Mouse (Mus musculus): ENCODE results near the gene Sarm1. TPM values are rescaled to one million over a fixed set of nuclear protein-coding genes. Genes with fewer than 3 reads are reported as not detected.

Gene Sarm1
- polyA plus RNA-seq, 2 experiments from 2014 or later = 0.63 to 1.3 TPM

GRCm38 (mm10) chr11:78463286-78464036 lies 34.1 kb downstream of the Sarm1 start:
- ATAC-seq = no peak

DNA sequence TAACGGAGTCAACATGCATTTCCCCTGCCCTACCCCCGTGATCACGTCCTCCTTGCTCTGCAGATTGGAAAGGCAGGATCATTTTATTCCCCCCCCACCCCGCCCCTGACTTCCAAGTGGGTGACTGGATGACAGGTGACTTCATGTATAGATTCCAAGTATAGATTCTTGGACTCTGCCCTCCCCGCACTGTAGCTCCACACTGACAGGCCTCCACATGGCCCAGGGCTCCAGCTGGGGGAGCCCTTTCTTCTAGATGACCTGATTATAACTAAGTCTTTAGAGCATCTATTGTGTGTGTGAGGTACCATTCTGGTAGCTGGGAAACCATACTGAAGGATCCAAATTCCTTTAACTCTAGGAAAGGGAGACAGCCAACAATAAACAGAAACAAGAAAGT lies 34.9 kb downstream of the Sarm1 start:
- ATAC-seq = no peak

- ATAC-seq = no peak
Measured at GRCm38 (mm10) chr11:78461894-78462293, 35.7 kb downstream of the Sarm1 start.

DNA sequence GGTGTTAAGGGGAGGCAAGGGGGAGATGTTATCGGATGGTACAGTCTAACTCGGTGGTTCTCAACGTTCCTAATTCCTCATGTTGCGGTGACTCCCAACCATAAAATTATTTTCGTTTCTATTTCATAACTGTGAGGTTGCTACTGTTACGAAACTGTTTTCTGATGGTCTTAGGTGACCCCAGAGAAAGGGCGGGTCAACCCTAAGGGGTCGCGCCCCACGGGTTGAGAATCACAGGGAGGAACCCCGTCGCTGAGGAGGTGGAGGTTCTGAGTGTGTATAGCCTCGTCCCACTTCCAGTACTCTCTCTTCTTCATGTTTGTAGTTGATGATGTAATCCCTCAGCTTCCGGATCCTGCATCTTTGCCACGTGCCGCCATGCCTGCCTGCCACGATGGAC lies 38.8 kb downstream of the Sarm1 start:
- ATAC-seq = no peak

DNA sequence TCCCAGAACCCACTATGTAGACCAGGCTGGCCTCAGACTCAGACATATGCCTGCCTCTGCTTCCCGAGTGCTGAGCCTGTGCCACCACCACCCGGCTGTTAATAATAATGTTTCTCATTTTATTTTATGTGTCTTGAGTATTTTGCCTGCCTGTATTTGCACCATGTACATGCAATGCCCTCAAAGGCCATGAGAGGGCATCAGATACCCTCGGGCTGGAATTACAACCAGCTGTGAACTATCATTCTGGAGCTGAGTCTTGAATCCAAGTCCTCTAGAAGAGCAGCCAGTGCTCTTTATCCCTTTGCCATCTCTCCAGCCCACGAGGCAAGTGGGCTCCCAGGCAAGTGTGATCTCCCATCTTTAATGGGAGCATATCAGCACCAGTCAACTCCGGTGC lies 42.2 kb downstream of the Sarm1 start:
- no peak for ATAC-seq

DNA sequence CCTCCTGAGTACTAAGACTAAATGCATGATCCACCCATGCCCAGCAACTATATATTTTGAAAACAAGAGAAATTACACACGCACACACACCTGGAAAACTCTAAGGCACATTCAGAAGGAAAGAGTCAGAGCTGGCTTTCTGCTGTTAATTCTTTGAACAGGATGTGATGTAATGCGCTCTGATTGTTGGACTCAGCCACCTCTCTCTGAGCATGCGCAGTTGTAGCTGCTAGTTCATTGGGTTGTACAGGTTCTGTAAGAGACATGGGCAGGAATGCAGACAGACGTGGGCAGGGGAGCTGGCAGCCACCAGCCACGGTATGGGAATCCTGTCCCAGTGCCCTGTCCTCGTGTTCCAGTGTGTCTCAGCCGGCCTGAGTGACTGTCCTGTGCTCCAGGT lies 43.3 kb downstream of the Sarm1 start:
- ATAC-seq = no peak

GRCm38 (mm10) chr11:78453675-78454074 lies 43.9 kb downstream of the Sarm1 start:
- no peak for ATAC-seq

DNA sequence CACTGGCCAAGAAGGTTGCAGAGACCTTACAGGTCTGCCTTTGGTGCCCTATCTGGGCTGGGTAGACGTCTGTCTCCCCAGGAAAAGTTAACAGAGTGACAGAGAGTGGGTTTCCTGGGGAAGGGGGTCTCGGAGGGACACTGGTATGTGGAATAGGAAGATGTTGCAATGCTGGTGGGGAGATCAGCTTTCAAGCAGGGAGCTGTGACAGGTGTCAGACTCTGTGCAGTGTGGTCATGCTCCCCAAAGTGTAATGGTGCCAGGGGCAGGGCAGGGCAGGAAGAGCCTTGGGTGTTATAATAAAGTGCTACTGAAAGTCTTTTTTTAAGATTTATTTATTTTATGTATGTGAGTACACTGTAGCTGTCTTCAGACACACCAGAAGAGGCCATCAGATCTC lies 47.2 kb downstream of the Sarm1 start:
- no peak for ATAC-seq

- ATAC-seq = no peak
Measured at GRCm38 (mm10) chr11:78448242-78448641, 49.3 kb downstream of the Sarm1 start.

- no peak for ATAC-seq
Measured at GRCm38 (mm10) chr11:78447168-78447567, 50.4 kb downstream of the Sarm1 start.

DNA sequence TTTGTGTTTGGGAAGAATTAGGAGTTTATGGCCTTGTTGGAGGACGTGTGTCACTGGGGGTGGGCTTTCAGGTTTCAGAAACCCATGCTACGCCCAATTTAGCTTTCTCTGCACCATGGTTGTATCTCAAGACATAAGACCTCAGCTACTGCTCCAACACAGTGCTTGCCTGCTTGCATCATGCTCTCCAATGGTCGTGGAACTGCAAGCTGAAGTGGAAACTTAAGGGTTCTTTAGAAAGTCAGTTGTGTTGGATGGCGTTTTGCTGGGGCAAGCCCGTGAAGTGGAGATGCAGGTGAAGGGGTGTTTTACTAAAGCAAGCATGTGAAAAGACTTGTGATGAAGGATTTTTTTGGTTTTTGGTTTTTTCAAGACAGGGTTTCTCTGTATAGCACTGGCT lies 54.4 kb downstream of the Sarm1 start:
- ATAC-seq = no peak

DNA sequence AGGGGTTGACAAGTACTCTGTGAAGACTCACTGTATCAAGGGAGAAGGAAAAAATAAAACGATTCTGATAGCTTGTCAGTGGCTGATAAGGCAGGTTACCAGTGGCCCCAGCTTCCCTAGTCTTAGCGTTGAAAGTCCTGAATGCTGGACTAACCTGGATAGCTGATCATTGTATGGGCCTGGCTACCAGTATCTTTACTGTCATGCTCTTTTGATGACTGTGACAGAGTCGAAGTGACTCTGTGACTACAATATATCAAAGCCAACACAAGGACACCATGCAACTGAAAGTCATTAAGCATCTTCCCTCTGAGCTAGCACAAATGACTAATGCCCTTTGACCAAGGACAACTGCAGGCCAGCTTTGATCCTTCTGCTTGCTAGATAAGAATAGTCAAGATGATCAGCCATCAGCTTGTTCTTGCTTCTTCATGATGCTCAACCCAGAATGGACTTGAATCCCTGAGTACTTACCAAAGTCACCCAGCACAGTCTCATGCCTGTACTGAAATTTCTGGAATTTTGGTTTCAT lies 59.1 kb downstream of the Sarm1 start:
- no peak for ATAC-seq

GRCm38 (mm10) chr11:78437182-78437581 lies 60.4 kb downstream of the Sarm1 start:
- ATAC-seq = no peak

DNA sequence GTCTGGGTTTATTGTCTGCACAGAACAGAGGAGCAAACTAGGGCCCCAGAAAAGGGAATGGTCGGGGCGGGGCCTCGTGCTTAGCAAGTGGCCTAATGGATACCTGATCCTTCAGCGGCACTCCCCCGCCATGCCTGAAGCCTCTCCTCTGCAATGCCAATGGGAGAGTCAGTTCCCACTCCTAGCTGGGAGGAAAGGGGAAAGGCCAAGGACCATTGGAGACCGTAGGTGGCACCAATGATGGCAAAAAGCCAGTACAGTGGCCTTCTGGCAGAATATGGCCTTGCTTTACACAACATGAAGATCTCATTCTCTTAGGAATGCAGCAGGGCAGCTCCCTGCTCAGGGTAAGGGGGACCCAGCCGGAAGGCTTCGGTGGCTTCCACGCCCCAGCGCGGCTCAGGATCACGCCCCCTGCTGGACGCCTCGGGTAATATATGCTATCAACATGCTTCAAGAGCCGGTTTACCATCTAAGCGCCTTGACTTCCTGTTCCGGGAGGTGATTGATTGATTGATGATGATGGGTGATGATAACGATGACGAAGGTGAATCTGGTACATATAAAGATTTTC lies 61.7 kb downstream of the Sarm1 start:
- peak; percentile 53 for ATAC-seq

GRCm38 (mm10) chr11:78434052-78434451 lies 63.5 kb downstream of the Sarm1 start:
- no peak for ATAC-seq

- ATAC-seq = no peak
Measured at GRCm38 (mm10) chr11:78431176-78431575, 66.4 kb downstream of the Sarm1 start.

- no peak for ATAC-seq
Measured at GRCm38 (mm10) chr11:78430195-78430878, 67.2 kb downstream of the Sarm1 start.

- ATAC-seq = no peak
Measured at GRCm38 (mm10) chr11:78428309-78428708, 69.2 kb downstream of the Sarm1 start.

DNA sequence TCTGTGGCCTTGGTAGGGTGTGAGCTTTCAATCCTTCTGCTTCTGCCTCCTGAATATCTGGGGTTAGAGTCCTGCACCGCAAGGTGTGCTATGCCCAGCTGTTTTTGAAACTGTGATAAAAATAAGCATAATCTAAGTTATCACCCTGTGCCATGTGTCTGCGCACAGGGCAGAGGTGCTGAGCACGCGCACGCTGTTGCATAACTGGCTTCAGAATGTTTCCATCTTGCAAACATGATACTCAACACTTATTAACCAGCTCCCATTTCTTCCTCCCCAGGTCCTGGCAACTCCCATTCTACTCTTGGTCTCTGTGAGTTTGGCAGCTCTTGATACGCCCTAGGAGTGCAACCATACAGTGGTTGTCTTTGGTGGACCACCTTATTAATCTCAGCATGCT lies 69.9 kb downstream of the Sarm1 start:
- no peak for ATAC-seq

DNA sequence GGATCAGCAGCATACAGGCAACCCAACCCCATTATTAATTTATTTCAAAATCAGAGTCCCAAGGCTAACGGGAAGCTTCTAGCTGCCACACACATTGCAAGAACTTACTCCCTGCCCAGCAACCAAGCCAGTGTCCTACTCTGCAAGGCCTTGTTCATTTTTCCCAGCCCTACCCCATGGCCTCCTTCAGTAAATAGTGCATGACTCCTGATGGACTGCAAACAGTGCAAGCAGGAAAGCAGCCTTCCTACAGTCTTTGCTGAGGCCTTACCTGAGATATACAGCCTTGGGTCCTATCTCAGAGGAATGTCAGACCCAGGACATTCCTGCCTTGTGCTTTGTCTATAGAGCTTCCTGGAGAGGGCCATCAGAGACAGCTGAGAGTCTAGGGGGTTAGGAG lies 72.0 kb downstream of the Sarm1 start:
- ATAC-seq = no peak

GRCm38 (mm10) chr11:78424352-78424751 lies 73.2 kb downstream of the Sarm1 start:
- ATAC-seq = no peak
